Mouse (Mus musculus) myocyte (in vitro differentiated cells): ENCODE measurements around the gene Elp6.

Experiments
- CEBPB ChIP-seq: IDR thresholded peaks from 2 replicates; pipeline ENCODE4 v1.6.1; 2011; ENCODE audit warnings: mild to moderate bottlenecking, moderate library complexity; ENCODE audit not compliant: poor library complexity, insufficient read depth, severe bottlenecking
- E2F4 ChIP-seq: IDR thresholded peaks from one replicate; pipeline ENCODE4 v1.6.1; 2011; ENCODE audit warnings: mild to moderate bottlenecking, control low read depth, moderate library complexity; ENCODE audit not compliant: insufficient read depth
- MAX ChIP-seq: IDR thresholded peaks from one replicate; pipeline ENCODE4 v1.6.1; 2011; ENCODE audit warnings: low read depth, mild to moderate bottlenecking, control low read depth
- MYOD1 ChIP-seq, 3 experiments: IDR thresholded peaks; one replicate each; pipeline ENCODE4 v1.6.1; 2011; ENCODE audit warnings: control low read depth in 2 of 3, low read depth in 2 of 3, mild to moderate bottlenecking in 2 of 3, moderate library complexity in 1 of 3; ENCODE audit not compliant: insufficient read length in 2 of 3, control insufficient read depth in 1 of 3
- POLR2A ChIP-seq: IDR thresholded peaks from one replicate; pipeline ENCODE4 v1.6.1; 2011; ENCODE audit warnings: low read depth, mild to moderate bottlenecking, control low read depth, moderate library complexity; ENCODE audit not compliant: insufficient read length
- POLR2AphosphoS2 ChIP-seq: IDR thresholded peaks from one replicate; pipeline ENCODE4 v1.6.1; 2011; ENCODE audit warnings: low read depth, control low read depth; ENCODE audit not compliant: insufficient read length
- SRF ChIP-seq: IDR thresholded peaks from one replicate; pipeline ENCODE4 v1.6.1; 2011; ENCODE audit warnings: low read depth; ENCODE audit not compliant: control insufficient read depth, insufficient read length
- USF1 ChIP-seq: IDR thresholded peaks from one replicate; pipeline ENCODE4 v1.6.1; 2011; ENCODE audit warnings: low read depth, mild to moderate bottlenecking, control low read depth, moderate library complexity

DNA sequence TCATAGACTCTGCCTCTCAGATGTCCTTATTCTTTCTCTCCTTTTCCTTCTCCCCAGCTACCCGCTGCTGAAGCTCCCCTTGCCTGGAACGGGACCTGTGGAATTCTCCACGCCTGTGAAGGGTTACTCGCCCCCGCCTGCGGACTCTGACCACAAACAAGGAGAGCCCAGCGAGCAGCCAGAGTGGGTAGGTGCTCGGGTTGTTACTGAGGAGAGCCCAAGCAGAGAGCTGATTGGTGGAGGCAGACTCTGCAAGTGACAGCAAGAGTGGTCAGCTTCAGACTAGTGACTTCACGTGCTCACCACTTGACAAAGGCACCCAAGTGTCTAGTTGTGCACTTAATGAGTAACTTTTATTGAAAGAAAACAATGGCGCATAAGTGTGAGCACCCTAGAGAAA, 57.4 kb downstream of the Elp6 start:
- no peak for TF ChIP-seq POLR2A
- no peak for TF ChIP-seq SRF
- no peak for TF ChIP-seq CEBPB
- no peak for TF ChIP-seq USF1
- TF ChIP-seq POLR2AphosphoS2 = no peak
- TF ChIP-seq MAX = no peak
- TF ChIP-seq E2F4 = no peak
- TF ChIP-seq MYOD1 (IDR thresholded peaks at IDR 0.05; ENCODE audit: control insufficient read depth in 1 of 3, insufficient read length in 2 of 3, low read depth in 2 of 3) = no peak
